Mouse (Mus musculus) kidney, adult 2 months (tissue): Measurements from ENCODE around the gene Eif2b2. TPM values are rescaled to one million over a fixed set of nuclear protein-coding genes. Genes with fewer than 3 reads are reported as not detected.

Experiments
- DNase-seq: peaks from one replicate; pipeline ENCODE4 v3.0.0; 2021
- H3K27ac ChIP-seq: fragments of 200-500 bp; 2 replicates; pipeline ENCODE4 v1.5.1; 2012; ENCODE audit warnings: low read depth, low read length, control low read depth, inconsistent platforms; ENCODE audit not compliant: insufficient read depth
- H3K27me3 ChIP-seq: fragments of 200-500 bp; replicated peaks from 2 replicates; pipeline ENCODE4 v1.6.1; 2012; ENCODE audit warnings: mild to moderate bottlenecking, moderate library complexity, low read length, inconsistent platforms; ENCODE audit not compliant: control insufficient read depth, insufficient read depth
- H3K36me3 ChIP-seq: fragments of 200-500 bp; 2 replicates; pipeline ENCODE4 v1.6.1; 2012; ENCODE audit warnings: mild to moderate bottlenecking, moderate library complexity, low read length, inconsistent platforms; ENCODE audit not compliant: control insufficient read depth, insufficient read depth
- H3K4me1 ChIP-seq: fragments of 200-500 bp; 2 replicates; pipeline ENCODE4 v1.6.1; 2011; ENCODE audit warnings: low read length; ENCODE audit not compliant: control insufficient read depth, insufficient read depth
- H3K4me3 ChIP-seq: fragments of 200-500 bp; 2 replicates; pipeline ENCODE4 v1.5.1; 2011; ENCODE audit warnings: mild to moderate bottlenecking, low read depth, low read length, control low read depth; ENCODE audit not compliant: insufficient read depth
- CTCF ChIP-seq: fragments of 200-500 bp; conservative IDR thresholded peaks from 2 replicates; pipeline ENCODE4 v1.5.1; 2011; ENCODE audit warnings: low read depth, mild to moderate bottlenecking, control low read depth, low read length, moderate library complexity, mixed read lengths; ENCODE audit not compliant: insufficient read depth, insufficient read length
- POLR2A ChIP-seq: fragments of 200-500 bp; IDR thresholded peaks from one replicate; pipeline ENCODE4 v1.6.1; 2011; ENCODE audit warnings: low read depth, low read length, control low read depth
- WGBS: fragments of 180-500 bp; shearing (Covaris S2); methylation state at CpG from one replicate; pipeline ENCODE4 v1.1.7; 2018; 5-methylcytosine and 5-hydroxymethylcytosine counted together
- polyA plus RNA-seq: library from polyadenylated mRNA; depleted of rRNA; stranded (reverse); fragments of >200 nt; gene quantifications from 2 replicates; pipeline ENCODE4 v1.2.3, GENCODE M21; 2012; rRNA removed

Eif2b2 gene
- polyA plus RNA-seq, 1 experiment, result 101 TPM

DNA sequence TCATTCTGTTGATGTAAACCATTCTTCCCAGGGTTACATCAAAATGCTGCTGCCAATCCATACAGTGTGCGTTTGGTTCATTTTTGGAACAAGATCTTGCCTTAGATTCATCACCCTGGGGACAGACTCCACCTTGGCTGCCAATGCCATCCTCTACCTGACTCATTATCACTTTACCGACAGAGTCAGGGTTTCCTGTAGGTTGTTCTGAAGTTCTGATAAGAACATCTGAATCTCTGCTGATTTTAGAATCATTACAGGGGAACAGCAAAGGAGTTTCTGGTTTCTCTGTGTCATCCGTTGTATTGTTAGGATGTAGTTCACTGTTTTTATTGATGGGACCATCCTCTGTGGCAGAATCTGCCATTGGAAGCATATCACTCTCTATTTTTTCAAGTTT, 47.0 kb downstream of the Eif2b2 start:
- no peak overlapping the region for H3K27ac ChIP-seq
- H3K36me3 ChIP-seq, result no peaks in the 10 kb centered on the region; the same call in 1 of the 2 replicates
- no peaks in the 10 kb centered on the region for H3K27me3 ChIP-seq
- H3K4me3 ChIP-seq, result no peak overlapping the region
- DNase-seq, result no peak
- WGBS, result 90% methylated on average over 3 of the region's 3 CpGs
- no peaks in the 10 kb centered on the region for H3K4me1 ChIP-seq
- TF ChIP-seq CTCF (no peak), POLR2A (no peak)

DNA sequence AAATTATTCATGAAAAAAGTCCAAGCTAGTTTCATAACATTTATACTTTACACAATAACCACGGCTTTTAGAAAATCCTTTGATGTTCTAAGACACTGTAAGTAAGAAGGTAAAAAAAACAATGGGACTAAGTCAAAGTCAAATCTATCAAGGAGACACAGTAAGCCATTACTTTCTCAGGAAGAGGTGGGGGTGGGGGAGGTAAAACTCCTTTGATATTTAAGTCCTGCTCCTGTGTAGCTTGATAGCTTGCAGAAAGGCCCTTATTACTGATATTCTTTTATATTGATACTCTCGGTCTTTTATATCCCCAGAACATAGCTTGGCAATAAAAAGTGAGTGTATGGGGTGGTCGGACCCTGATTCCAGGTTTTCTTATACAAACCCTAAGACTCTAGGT, 50.5 kb downstream of the Eif2b2 start:
- WGBS, result 27% methylated on average over 3 of the region's 3 CpGs
- peak overlapping the region; percentile 14; the same call in 1 of the 2 replicates for H3K27ac ChIP-seq
- H3K27me3 ChIP-seq, result no peaks in the 10 kb centered on the region
- peak overlapping the region; percentile 58 for H3K4me3 ChIP-seq
- no peak for TF ChIP-seq CTCF
- TF ChIP-seq POLR2A, result no peak
- no peak for DNase-seq
- no peaks in the 10 kb centered on the region for H3K4me1 ChIP-seq
- H3K36me3 ChIP-seq, result no peaks in the 10 kb centered on the region

DNA sequence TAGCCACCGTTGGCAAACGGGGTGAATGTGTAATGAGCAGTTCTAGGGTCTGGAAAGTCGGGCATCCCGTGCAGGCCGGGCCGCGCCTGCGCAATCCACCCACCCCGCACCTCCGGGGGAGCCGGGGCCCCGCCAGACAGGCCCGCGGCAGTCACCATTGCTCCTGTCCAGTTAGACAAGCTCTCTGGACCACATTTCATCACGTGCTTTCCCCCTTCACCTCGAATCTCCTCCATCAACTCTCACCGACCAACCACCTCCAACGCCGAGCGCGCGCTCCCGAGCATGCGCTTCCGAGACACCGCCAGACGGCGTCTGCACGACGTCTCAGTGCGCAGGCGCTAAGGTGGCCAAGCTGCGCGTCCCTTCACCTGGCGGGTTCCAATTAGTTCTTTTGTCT, 51.0 kb downstream of the Eif2b2 start, which contains the start of gene Mlh3:
TSS of gene Mlh3 (minus strand) at position 281 of the 400 bp plus-strand sequence.
- Histone ChIP-seq H3K4me3 (peak within 1 kb of the TSS; percentile 58), H3K27ac (peak within 1 kb of the TSS; percentile 14; the same call in 1 of the 2 replicates), H3K36me3 (no peaks in the 10 kb centered on the region), H3K4me1 (no peaks in the 10 kb centered on the region), H3K27me3 (no peaks in the 10 kb centered on the region)
- DNase-seq, result peak; percentile 93
- under 1% methylated on average over 35 of the region's 35 CpGs for WGBS
- TF ChIP-seq POLR2A (peak; percentile 7), CTCF (peak; percentile 53)

DNA sequence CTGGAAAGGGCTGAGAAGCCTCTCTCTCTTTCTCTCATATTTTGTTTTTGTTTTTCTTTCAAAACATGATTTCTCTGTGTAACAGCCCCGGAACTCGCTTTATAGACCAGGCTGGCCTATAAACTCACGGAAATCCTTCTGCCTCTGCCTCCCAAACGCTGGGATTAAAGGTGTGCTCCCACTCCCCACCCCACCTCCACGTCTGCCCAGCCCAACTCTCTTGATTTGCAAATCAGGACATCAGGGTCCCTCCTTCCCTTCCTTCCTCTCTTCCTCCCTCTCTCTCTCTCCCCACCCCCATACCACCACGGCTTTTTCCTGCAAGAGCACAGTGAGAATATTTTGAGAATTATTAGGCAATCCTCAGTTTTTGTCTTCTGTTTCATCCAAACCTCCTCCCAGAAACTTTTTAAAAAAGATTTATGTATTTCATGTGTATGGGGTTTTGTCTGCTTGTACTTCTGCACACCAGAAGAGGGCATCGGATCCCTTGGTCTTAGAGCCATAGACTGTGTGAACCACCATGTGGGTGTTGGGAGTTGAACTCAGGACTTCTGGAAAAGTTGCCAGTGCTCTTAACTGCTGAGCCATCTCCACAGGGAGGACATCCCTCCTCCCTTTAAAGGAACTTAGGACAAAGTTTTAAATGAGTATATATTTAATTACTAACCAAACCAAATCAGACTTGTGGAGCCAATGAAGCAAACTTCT, 52.0 kb downstream of the Eif2b2 start:
- 76% methylated on average over 7 of the region's 7 CpGs for WGBS
- no peak for TF ChIP-seq CTCF
- TF ChIP-seq POLR2A, result no peak
- no peaks in the 10 kb centered on the region for H3K27me3 ChIP-seq
- no peaks in the 10 kb centered on the region for H3K36me3 ChIP-seq
- H3K4me1 ChIP-seq, result no peaks in the 10 kb centered on the region
- DNase-seq, result no peak
- no peak overlapping the region for H3K4me3 ChIP-seq
- H3K27ac ChIP-seq, result no peak overlapping the region

GRCm38 (mm10) chr12:85271843-85272206, 52.5 kb downstream of the Eif2b2 start:
- Histone ChIP-seq H3K36me3 (no peaks in the 10 kb centered on the region), H3K4me1 (no peaks in the 10 kb centered on the region), H3K27me3 (no peaks in the 10 kb centered on the region), H3K4me3 (no peak overlapping the region), H3K27ac (no peak overlapping the region)
- no peak for TF ChIP-seq POLR2A
- no peak for TF ChIP-seq CTCF
- DNase-seq, result no peak
- 60% methylated on average over 4 of the region's 4 CpGs for WGBS

- Histone ChIP-seq H3K36me3 (no peaks in the 10 kb centered on the region), H3K4me1 (no peaks in the 10 kb centered on the region), H3K4me3 (no peak overlapping the region), H3K27me3 (no peaks in the 10 kb centered on the region), H3K27ac (no peak overlapping the region)
- WGBS, result 47% methylated on average over 10 of the region's 10 CpGs
- no peak for DNase-seq
- no peak for TF ChIP-seq POLR2A
- TF ChIP-seq CTCF, result no peak
Observed at GRCm38 (mm10) chr12:85273508-85273907, 54.2 kb downstream of the Eif2b2 start.

Other genes with a start within 250 kb of the Eif2b2 start
- gene Fcf1, start 248.6 kb upstream of the Eif2b2 start, polyA plus RNA-seq, result 41.2 and 52.0 TPM in 2 replicates
- gene Arel1, start 248.6 kb upstream of the Eif2b2 start, polyA plus RNA-seq, result 20.7 and 23.3 TPM in 2 replicates
- 10.0 and 12.4 TPM in 2 replicates for gene Ylpm1, start 223.2 kb upstream of the Eif2b2 start, polyA plus RNA-seq
- gene Prox2, start 108.7 kb upstream of the Eif2b2 start, polyA plus RNA-seq, result 2.0 and 2.4 TPM in 2 replicates
- gene Dlst, start 108.6 kb upstream of the Eif2b2 start, polyA plus RNA-seq, result 294 and 312 TPM in 2 replicates
- 0.89 and 0.98 TPM in 2 replicates for gene Rps6kl1, start 68.2 kb upstream of the Eif2b2 start, polyA plus RNA-seq
- 1.1 and 1.2 TPM in 2 replicates for gene Pgf, start 41.7 kb upstream of the Eif2b2 start, polyA plus RNA-seq
- 8.1 and 9.6 TPM in 2 replicates for gene Mlh3, start 51.1 kb downstream of the Eif2b2 start, polyA plus RNA-seq
- gene Acyp1, start 69.0 kb downstream of the Eif2b2 start, polyA plus RNA-seq, result 9.6 and 19.1 TPM in 2 replicates
- gene Zc2hc1c, start 69.1 kb downstream of the Eif2b2 start, polyA plus RNA-seq, result 2.8 and 3.2 TPM in 2 replicates
- 24.9 and 27.8 TPM in 2 replicates for gene Nek9, start 119.9 kb downstream of the Eif2b2 start, polyA plus RNA-seq
- 144 and 190 TPM in 2 replicates for gene Tmed10, start 155.4 kb downstream of the Eif2b2 start, polyA plus RNA-seq